Mouse (Mus musculus): ENCODE results near the gene Dnajc4. TPM values are rescaled to one million over a fixed set of nuclear protein-coding genes. Genes with fewer than 3 reads are reported as not detected.

The Dnajc4 gene
- total RNA-seq (2021): 10 to 100 TPM; 48.7 to 49.2 TPM

DNA sequence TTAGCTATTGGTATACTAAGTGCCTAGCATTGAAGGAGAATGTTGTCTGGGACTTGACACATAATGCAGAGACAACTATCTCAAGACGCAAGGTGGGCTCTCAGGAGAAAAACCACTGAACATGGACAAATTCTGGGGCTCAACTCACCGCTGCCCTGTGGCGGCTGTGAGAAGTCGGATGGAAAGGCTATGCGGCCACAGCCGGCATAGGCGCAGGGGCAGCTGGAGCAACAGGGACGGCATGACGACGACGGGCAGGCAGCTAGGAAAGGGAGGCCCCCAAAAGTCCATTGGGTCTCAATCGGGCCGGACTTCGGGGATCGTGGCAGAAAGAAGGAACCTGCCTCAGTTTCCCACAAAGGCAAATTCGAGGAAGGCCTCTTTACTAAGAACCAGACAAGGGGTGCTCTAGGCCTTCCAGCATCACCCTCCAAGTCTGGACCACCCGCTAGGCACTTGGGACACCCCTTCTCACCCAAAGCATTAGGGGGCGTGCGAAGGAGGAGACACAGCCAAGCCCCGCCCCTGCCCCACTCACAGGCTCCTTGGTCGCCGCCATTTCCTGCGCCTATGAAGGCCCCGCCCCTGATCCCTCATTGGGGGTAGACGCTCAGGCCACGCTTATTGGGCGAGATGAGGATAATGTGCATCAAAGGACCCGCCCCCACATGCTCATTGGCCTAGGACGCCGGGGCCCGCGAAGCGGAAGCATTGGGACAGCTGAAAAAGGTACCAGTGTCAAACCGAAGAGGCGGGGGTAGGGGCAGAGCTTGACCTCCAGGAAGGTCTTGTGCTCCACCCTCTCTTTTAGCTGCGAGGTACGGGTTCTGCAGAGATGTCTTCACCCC lies at the start of gene Dnajc4:
Dnajc4 (minus strand) TSS at position 562 of the 848 bp plus-strand sequence.
- DNase-seq: peak; percentile 97

DNA sequence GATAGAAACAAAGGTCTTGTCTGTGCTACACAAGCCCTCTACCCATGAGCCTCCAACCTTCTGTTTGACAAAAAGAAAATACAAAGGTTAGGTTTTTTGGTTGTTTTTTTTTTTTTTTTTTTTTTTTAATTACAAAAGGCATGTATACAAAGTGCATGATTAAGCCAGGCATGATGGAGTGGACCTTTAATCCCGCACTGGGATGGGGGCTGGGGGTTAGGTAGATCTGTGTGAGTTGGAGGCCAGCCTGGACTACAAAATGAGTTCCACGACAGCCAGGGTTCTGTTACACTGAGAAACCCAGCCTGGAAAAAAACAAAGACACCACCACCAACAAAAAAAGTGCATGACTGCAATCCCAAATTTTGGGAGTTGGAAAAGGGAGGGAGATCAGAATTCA lies 48.8 kb upstream of the Dnajc4 start:
- DNase-seq: no peak

DNA sequence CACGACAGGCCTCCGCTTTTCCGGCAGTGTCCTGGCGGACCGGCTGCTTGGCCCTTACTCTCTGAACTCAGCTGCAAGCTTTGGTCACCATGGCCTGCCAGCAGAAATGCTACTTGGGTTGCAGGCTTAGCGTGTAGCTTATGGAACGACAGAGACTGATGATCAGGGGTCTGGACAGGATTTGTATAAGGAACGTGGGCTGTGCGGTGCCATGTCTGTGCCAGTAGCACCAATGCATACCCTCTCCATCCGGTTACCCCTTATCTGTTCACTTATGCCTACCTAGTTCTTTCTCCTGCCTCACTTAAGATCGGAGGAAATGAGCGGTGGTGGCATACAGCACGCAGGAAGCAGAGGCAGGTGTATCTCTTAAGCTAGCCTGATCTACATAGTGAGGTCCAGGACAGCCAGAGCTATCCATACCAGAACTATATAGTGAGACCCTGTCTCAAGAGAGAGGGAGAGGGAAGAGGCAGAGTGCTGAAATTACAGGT lies 48.3 kb upstream of the Dnajc4 start:
- DNase-seq: no peak

DNA sequence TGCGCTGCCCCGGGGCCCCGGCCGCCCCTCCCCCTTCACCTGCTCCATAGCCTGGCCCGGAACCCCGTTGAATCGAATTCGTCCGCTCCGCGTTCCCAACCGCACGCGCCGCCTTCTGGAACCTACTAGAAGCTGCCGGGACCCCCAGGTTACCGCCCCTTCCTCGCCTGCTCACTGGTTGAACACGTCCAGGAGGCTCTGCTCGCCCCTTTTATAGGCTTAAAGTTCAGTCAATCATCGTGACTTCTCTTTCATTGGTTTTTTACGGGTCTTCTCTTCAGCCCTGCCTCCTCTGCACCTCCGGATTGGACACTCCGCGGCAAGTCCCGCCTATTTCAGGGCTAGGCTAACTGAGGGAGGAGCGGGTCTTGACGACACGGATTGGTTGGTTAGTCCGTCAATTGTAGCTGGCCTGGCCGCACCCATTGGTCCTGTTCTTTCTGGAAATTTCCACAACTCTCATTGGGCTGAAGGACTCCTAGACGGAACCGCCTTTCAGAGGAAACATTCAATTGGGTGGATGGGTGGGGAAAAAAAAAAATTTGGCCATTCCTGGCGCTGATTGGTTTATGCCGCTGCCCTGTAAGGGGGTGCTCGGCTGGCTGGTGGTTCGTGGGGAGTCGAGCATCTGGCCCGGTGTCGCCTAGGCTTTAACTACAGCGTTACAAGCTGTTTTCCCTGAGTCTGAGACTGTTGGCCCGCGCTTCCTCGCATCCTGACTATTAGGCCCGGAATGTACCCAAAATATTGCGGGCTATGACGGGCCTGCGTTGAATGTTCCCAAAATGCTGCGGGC lies 47.7 kb upstream of the Dnajc4 start, which contains the start of gene Stip1:
Stip1 (minus strand) TSS at position 127 of the 796 bp plus-strand sequence.
- DNase-seq: peak; percentile 99

DNA sequence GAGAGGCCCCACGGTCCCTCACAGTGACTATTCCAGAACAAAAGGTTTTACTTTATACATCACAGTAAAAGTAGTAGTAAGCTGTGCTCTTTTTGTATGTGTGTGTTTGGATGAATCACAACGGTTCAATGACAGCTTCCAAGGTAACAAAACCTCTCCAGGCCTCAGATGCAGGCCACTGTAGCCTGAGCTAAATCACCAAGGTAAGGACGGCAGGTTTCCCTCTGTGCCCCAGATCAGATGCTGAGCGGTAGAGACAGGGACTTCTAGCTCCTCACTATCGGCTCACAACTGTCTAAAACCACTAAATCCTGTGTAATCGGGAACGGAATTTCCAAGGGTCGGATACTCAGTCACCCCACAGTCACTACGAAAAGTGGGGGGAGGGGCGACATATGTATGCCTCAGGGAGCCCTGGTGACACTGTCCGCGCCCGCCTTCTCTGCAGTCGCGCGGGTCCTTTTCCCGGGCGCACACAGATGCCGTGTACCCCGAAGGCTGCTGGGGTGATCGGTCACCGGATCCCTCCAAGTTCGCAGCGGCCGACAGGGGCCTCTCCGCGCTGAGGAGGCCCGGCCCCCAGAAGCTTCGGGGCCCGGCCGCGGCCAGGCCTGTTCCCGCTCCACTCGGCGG lies 46.8 kb upstream of the Dnajc4 start:
- peak; percentile 66 for DNase-seq

DNA sequence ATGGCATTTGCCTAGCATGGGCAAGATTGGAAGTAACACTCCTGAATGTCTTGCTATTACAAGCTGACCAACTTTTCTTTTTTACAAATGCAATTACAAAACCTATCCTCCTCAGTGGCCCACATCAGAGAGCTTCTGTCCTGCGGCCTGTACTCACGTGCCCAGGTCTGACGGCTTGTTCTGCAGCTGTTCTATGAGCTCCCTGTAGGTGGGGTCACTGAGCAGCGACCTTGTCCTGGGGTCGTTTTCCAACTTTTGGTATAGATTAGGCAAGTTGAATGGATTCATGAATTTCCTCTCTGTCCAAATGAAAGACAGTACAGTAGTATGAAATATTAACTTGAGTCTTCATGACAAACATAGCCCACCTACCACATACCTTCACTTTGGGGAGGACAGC lies 41.6 kb upstream of the Dnajc4 start:
- no peak for DNase-seq

DNA sequence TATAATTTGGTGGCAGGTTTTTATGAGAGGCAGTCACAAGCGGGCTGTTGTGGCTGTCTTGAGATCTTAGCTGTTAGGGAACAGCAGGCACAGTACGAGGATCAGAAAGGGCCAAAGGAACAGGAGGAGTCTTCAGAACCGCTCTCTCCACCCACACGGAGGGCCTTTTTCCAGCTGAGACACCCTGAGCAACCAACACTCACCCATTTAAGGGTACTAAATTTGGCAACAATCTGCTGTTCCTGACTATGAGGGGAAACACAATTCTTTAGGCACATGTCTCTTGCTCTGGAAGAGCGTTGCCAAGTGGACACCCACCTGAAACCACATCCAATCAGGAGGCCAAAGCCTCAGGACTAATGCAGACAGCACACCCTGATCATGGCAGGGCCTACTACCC lies 37.2 kb upstream of the Dnajc4 start:
- DNase-seq: no peak

DNA sequence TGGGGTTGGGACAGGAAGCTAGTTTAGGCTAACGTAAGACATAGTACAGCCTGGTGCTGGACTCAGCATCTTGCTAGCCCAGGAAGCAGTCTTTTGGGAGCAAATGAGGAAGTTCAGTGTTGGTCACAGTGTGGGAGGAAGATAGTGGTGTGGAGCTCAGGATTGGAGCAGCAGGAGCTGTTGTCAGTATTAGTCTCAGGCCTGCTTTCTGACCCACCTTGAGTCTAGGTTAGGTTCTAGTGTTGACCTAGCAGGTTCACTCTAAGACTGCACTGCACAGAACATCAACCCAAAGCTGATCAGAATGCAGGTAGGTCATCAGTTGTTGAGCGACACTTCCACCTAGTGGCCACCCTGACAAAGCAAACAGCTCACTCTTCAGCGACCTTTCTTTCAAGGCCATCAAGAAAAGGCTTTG lies 27.9 kb upstream of the Dnajc4 start:
- peak; percentile 69 for DNase-seq

DNA sequence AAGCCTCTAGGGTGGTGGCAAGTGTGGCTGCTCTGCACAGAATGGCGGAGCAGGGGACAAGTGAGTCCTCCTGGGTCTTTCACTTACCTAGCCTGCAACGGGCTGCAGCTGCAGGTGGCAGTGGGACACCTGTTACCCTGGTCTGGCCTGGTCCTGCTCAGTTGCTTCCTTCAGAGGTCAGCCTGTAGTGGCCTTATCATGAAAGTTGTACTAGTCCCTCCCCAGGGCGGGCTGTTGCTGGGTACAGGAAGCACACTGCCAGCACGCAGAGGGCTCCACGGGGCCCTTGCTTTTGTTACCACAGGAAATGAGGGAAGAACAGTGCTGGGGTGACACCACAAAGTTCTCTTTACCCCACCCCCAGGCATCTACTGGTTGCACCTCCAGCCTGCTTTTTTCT lies 26.8 kb upstream of the Dnajc4 start, which contains the start of gene Fermt3:
Fermt3 (minus strand) TSS at position 279 of the 400 bp plus-strand sequence.
- DNase-seq: peak; percentile 39

DNA sequence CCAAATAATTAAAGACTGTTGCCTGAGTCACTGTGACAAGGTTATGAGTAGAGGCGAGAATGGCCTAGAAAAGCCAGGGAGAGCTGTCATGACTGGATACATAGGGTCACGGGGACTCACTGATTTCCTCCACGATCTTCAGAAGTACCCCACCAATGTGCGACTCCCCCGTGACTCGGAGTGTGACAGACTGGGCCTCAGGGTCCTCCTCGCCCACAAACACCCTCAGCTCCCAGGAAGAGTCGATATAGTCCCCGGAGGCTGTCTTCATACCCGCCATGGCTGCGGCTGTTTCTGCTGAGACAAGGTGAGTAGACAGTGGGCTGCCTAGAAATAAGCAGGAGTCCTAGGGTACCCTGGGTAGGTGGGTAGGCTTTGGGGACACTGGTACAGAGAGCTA lies 26.2 kb upstream of the Dnajc4 start:
- no peak for DNase-seq

DNA sequence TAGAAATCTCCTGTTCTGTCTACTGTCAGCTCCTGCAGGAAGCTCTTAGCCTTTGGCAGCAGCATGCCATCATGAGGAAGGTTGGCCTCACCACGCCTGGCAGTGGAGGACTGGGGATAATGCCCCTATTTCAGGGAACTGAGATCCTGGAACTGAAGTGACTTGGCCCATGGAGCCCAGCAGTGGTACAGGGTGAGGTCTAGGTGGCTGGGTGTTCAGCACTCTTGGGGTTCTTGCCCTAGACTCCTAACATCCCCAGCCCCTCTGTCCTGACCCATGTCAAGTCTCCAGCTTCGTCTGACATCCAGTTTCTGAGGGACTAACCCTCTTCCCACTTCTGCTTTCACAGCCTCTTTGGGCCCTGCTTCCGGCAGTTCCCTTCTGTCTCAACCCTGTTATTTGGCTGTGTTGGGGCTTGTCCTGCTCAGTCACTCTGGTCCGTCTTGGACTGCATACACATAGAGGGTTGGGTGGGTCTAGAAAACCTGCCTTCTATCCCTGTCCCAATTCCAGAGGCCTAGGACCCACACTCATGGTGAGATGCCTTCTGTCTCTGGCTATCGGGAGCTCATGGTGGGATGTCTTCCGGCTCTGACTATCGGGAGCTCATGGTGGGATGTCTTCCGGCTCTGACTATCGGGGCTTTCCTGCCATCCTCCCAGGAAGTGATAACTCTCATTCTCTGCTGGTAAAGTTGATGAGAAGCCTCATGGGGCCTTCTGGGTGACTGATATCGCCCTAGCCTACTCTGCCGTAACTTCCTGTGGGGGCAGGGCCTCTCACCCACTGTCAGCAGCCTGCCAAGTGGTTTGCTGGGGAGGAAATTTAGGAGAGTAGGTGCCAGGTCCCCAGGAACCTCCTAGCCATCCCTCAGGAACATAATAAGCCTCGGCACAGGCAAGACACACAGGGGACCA lies 25.4 kb upstream of the Dnajc4 start:
- no peak for DNase-seq

DNA sequence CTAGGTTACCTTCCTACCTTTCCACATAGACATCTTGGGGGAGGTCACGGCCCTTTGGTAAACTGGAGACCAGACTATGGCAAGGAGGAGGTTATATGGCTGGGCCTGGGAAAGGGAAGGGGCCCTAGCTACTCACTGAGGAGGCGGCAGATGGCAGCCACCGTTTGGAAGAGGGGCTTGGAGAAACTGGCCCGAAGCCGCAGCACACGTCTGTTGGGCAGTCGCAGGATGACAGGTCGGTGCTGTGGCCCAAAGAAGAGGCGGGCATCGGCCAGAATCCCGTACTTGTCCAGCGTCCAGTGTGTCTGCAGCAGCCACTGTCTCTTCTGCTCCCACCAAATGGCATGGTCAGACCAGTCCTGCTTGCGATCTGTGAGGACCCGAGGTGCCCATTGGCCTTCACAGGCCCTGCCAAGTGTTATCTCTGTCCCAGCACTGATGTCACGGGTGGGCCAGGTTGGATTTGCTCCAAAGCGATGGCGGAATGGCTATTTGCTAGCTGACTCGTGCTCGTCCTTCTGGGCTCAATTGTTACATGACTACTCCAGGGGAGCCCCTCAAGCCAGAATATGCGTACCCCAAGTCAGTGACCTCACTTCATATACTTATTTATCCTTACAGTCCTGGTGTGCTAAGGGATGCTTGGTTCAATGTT lies 22.2 kb upstream of the Dnajc4 start:
- DNase-seq: no peak

DNA sequence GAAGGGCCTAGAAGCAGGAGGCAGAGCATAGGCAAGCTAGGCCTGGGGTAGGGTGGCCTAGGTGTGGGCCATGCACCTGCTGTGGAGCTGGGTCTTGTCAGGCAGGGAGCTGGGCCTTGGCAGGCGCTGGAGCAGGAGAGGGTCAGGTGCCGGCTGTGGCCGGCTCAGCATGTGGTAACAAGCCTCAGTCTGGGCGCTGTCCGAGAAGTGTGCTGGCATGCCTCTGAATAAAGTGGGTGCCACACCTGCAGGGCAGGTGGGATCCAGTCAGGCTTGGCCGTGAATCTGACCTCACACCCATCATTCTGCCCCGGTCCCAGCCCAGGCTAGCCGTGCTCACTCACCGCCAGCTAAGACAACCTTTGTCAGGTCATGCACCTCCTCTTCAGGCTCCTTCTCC lies 21.6 kb upstream of the Dnajc4 start:
- DNase-seq: no peak

DNA sequence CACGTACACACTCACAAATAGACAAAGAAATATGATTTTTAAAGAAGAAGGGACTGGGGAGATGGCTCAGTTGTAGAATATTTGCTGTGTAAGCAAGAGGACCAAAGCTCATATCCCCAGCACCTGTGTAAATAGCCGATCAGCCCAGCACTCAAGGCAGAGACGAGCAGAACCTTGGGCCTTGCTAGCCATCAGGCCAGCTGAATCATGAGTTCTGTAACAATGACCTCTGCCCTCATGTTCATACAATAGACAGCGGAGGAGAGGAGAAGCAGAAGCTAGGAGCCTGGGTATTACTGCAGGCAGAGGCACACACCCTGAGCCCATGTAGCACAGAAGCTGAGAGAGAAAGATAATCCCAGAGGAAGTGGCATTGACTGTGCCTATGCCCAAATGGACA lies 20.1 kb upstream of the Dnajc4 start:
- DNase-seq: no peak

DNA sequence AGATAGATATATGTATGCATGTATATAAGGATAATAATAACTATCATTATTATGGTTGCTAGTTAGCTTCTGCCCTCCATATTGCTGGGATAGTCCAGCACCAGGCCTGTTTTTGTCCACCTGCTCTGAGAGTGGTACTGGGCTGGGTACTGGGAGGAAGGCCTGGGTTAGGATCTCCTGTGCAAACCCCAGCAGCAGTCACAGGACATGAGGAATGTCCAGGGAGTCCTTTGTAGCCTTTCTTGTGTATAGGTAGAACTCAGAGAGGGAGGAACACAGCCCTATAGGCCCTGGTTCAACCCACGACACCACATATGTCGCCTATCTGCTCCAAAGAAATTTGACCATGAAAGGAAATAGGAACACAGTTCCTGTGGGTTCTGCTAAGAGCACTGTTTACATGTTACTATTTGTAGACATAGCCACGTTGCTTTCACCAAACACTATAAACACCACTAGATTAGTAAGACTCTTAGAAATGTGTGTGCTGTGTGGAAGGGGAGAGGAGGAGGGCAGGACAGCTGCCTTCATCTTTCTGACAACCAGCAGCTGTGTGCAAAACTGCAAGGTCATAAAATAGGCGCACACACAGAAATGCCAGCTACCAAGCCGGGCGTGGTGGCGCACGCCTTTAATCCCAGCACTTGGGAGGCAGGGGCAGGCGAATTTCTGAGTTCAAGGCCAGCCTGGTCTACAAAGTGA lies 14.7 kb upstream of the Dnajc4 start:
- DNase-seq: no peak

DNA sequence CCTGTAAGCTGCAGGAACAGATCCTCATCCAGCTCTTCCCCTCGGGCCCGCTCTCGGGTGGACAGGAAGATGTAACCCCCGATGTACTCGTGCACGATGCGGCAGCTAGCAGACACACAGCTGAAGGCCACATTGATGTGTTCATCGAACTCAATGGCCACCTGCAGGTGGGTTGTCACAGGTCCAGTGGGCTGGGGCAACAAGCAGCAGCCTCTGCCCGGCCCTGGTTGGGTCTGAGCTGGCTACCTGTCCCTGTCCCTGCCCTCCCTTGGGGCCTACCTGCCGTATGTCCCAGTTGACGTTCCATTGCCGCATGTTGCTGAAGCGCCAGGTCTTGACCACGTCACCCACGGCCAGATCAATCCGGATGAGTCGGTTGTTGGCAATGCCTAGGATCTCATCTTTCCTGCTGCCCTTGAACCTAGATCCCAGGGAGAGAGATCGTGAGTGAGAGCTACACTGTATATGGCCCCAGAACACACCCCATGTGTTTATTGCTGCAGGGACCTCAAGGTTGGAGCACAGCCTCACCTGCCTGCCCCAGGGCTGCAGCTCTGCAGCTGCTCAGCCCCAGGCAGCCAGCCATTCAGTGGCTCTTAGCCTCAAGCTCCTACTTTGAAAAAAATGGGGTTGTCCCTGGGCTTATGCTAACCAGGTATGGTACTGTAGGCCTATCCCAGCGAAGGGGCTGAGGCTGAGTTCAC lies 7.1 kb upstream of the Dnajc4 start:
- no peak for DNase-seq

DNA sequence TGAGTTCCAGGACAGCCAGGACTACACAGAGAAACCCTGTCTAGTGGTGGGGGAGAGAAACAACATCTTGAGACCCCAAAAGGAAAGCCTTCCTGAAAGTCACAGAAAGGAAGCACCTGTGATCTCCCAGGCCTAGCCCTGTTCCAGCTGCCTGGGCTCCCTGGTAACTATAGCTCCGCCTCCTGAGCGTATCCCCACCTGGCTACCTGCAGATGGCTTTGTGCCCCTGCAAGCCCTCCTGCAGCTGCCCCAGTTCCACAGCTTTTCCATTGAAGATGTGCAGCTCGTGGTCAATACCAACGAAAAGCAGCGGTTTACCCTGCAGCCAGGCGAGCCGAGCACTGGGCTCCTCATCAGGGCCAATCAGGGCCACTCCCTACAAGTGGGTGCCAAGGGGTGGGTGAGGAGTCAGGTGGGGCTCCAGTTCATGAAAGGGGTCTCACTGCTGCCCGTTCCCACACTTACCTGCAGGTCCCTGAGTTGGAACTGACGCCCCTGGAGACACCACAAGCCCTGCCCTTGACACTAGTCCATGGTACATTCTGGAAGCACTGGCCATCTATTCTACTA lies 5.4 kb upstream of the Dnajc4 start:
- no peak for DNase-seq

DNA sequence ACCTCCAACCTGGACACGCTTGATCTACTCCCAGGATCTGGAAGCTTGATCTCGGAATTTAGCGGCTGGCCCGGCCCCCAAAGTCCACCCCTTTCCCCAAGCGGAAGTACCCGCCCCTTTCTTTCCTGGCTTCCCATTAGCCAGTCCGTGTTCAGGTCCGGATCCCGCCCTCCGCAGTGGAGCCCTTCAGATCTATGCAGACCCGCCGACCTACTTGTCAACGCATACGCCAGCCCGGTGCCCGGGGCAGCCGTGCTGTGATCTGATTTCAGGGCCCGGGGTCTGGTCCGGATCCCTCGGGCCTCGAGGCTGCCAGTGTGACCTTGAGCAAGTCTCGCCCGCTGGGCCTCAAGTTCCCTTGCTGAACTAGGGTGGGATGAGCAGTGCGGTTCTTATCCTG lies 3.6 kb upstream of the Dnajc4 start, which contains the start of the genes Nudt22 and Trpt1:
Nudt22 (minus strand) TSS at position 112 of the 400 bp plus-strand sequence.
Trpt1 (plus strand) TSS at position 126 of the 400 bp plus-strand sequence.
- peak; percentile 90 for DNase-seq

Measured in heart, postnatal 4 days (tissue).